Mouse (Mus musculus): ENCODE data around the gene AB124611.
A peak's percentile ranks its signal among the peaks of the same experiment; 100 is the strongest.
"Not testable (repeated sequence)": the region's sequence is repeated elsewhere in the genome, so short reads cannot be mapped to it uniquely, and the experiment has no call there.

AB124611 gene

DNA sequence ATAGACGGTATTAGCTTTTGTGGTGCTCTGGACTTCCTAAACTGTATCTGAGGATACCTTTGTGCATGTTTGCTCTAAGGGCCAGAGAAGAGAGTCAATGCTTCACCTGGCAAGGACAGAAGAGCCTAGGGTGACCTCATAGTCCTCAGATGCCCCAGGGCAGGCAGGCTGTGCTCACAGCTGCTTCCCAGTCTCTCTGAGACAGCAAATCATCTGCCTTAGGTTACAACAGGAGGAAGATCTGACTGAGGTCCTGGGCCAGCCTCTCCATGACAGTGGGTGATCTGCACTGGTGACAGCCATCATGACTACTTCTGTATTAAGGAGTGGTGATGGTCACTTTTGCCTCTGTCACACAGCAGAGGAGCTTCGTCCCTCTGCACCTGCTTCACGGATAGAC lies 33.2 kb downstream of the AB124611 start:
- no peak for DNase-seq (ENCODE audit: low spot score in 2 of 2)

DNA sequence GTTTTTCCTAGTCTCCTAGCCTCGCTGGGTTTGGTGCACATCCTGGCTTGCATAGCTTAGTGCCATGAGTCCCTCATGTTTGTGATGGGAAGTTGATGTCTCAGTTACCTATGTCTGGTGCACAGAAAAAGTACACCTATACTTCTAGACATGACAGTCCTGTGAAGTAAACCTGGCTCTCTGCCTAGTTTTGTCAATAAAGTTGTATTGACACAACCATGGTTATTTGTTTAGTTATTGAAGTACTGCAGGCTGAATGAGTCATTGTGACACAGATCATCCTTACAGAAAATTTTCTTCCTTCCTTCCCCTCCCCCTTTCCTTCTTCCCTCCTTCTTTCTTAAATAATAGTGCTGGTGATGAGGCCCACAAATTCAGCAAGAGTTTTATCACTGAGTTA lies 38.4 kb downstream of the AB124611 start:
- no peak for DNase-seq (ENCODE audit: low spot score in 2 of 2)

DNA sequence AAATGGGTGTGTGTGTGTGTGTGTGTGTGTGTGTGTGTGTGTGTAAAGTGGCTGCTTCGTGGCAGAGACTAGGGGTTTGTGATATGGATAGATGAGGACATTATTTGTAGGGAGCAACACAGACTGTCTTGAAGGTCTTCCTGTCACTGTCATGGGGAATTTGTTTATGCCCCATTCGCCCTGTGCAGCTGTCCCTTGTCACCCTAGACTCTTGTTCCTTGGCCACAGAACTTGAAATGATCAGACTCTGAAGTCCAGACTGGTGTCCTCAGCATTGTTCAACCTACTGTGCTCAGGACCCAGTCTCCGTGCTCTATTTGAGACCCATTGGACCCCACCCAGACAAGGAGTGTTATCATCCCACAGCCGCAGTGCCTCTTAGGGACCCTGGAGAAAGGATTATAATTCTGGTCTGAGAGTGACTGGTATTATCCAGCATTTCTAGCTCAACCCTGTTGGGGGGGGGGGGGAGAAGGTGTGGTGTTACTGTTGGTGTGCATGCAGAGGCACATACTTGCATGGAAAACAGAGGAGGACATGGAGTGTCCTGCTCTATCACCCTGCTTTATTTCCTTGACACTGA lies 39.1 kb downstream of the AB124611 start:
- DNase-seq (ENCODE audit: low spot score in 2 of 2), result no peak

DNA sequence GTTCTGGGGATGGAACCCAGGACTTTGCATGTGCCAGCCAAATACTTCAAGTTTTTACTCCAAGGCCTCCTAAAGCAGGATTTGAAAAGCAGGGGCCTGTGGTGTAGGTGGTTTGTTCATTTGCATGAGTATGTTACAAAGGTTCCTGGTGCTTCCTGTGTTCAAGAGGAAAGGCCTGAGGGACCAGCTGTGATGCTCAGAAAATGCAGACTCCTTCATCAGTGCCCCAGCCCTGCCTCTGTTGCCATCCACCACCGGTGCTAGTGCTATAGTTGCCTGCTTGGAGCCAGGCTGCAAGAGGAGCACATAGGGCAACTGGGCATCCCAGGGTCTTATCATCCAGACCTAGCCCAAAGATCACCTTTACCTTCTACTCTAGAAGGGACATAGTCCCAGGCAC lies 40.6 kb downstream of the AB124611 start:
- DNase-seq (ENCODE audit: low spot score in 2 of 2), result no peak

DNA sequence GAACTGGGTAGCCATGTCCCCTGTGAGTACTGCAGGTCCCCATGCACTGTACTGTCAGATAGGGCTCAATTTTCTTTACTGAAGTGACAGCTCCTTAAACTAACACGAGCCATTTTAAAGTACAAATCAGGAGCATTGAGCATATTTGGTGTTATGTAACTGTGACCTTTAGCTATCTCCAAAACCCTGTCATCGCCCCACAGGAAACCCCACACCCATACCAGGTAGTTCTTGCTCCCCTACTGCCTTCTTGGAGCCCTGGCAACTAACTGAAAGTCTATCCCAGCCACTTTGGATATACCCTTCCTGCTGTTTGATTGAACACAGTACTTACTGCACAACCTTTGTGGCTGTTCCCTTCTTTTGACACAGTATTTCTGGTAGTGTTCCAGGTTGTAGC lies 41.1 kb downstream of the AB124611 start:
- DNase-seq (ENCODE audit: low spot score in 2 of 2), result no peak

DNA sequence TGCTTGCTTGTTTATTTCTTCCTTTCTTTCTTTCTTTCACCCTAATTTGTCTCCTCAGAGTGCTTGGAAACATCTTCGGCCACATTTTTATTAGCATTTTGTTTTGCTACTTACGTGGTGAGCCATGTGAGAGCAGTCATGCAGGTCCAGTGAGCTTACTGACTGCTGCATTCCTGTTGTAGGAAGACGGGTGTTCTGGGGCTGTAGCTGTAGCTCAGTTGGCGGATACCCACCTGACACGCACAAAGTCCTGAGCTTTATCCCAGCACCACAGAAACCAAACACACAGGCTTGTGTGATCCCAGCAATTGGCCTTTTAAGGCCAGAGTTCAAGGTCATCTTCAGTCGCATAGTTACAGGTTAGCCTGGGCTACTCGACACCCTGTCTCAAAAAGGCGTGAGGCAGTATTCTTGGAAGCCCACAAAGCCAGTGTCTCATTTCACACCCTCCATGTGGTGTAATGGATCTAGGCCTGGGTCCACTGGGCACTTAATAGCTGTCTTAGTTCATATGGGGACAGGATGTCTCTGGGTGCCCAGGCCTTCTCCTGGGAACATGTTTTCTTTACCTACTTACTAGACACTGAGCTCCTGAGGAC lies 42.8 kb downstream of the AB124611 start:
- no peak for DNase-seq (ENCODE audit: low spot score in 2 of 2)

DNA sequence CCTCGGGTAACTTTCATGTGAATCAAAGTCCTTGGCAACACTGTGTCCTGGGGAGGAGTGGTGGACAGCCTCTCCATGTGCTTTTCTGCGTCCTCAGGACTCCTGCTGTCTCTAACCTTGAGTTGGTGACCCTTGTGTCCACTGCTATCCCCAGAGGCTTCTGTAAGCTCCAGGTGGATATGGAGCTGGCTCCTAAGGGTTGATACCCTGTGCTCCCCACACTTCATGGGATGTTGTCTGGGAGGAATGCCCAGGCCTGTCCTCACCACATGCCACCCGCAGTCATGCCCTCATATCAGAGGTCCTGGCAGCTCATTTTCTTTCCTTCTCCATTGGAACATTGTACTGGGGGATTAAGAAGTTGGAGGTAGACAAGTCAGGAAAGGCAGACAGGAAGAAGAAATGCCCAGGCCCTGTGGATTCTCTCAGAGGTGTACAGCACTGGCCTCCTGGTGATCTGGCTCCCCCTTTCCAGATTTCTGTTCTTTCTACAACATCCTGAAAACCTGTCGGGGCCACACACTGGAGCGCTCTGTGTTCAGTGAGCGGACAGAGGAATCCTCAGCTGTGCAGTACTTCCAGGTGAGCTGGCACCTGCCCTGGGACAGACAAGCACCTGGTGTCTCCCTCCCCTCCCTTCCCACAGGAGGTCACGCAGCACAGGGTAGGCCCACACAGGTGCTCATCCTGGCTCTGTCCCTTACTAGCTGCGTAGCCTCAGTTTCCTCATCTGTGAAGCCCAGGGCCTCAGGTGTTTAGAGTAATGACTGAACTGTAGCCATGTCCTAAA lies 48.2 kb downstream of the AB124611 start:
- DNase-seq (ENCODE audit: low spot score in 2 of 2), result no peak

DNA sequence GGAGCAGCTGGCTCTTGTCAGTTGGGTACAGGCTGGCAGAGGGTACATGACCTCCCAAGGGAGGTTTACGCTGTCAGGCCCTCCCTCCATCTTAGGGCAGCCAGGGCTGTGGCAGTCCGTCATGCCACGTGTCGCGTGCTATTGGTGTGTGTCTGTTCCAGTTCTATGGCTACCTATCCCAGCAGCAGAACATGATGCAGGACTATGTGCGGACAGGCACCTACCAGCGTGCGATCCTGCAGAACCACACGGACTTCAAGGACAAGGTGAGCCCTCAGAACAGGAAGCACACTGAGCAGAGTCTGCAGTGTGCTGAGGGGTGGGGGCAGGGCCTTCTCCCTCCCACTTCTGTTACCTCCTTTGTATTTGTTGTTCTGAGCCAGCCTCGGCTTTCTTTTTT lies 49.3 kb downstream of the AB124611 start:
- DNase-seq (ENCODE audit: low spot score in 2 of 2), result no peak

DNA sequence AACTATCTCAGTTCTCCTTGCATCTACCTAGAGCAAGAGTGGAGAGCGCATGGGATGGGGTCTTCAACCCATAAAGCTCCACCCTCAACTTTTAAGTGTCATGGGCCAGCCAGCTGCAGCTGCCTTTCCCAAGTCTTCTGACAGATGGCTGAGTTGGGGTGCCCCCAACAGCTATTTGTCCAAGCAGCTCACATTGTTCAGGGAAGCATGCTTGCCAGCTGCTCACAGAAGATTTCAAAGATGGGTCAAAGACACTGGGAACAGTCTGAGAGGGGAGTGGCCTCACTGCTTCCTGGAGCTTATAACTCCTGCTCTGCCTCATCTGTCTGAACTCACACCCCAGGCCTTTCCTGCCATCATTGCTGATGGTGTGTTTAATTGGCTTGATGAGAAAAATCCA lies 50.3 kb downstream of the AB124611 start:
- no peak for DNase-seq (ENCODE audit: low spot score in 2 of 2)

DNA sequence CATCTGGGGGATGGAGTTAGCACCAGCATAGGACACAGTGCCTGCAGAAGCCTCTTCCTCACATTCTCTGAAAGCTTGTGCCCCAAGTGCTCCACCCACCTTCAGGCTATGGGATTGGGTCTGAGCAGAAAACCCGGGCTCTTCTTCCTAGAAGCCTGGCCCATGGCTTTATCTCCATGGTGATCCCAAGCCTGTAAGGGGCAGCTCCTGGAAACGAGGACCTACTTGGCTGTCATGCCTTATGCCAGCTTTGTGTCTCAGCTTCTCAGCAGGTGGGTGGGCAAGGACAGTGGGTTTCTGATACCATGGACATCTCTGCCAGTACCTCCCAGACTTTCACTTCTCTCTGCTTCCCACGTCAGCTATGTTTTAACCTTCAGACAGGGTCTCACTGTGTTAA lies 52.2 kb downstream of the AB124611 start:
- no peak for DNase-seq (ENCODE audit: low spot score in 2 of 2)

DNA sequence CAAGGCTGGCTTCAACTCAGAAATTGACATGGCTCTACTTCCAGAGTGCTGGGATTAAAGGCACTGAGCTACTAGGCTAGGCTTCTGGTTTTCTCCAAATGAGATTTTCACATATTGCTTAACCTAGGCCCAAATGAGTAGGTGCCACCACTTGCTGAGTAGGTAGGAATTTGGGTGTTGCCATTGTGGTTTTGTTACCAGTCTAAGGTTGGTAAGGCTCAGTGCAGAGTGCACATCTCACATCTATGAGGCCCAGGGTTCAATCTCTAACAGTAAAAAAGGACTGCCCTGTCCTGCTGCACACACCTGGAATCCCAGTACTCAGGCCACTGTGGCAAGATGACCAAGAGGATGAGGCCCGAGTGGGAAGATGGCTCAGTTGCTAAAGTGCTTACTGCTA lies 59.4 kb downstream of the AB124611 start:
- no peak for DNase-seq (ENCODE audit: low spot score in 2 of 2)

DNA sequence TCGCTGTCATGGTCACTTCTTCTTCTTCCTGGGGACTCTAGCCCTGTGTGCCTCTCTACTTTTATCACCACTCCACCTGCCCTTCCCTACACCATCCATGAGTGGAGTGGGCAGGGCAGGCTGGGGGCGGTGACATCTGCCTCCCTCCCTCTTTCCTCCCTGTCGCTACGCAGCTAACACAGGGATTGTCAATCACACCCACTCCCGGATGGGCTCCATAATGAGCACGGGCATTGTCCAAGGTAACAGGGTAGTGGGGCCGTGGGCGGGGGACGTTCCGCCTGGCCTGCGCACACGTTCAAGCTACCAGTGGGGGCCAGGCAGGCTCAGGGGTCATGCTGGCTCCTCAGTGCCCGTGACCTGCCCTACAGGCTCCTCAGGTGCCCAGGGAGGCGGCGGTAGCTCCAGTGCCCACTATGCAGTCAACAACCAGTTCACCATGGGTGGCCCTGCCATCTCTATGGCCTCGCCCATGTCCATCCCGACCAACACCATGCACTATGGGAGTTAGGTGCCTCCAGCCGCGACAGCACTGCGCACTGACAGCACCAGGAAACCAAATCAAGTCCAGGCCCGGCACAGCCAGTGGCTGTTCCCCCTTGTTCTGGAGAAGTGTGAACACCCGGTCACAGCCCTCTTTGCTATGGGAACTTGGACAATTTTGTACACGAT lies 61.8 kb downstream of the AB124611 start:
- DNase-seq (ENCODE audit: low spot score in 2 of 2), result no peak

DNA sequence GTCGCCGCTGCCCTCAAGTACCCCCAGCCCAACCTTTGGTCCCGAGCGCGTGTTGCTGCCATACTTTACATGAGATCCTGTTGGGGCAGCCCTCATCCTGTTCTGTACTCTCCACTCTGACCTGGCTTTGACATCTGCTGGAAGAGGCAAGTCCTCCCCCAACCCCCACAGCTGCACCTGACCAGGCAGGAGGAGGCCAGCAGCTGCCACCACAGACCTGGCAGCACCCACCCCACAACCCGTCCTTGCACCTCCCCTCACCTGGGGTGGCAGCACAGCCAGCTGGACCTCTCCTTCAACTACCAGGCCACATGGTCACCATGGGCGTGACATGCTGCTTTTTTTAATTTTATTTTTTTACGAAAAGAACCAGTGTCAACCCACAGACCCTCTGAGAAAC lies 62.4 kb downstream of the AB124611 start:
- DNase-seq (ENCODE audit: low spot score in 2 of 2), result no peak

DNA sequence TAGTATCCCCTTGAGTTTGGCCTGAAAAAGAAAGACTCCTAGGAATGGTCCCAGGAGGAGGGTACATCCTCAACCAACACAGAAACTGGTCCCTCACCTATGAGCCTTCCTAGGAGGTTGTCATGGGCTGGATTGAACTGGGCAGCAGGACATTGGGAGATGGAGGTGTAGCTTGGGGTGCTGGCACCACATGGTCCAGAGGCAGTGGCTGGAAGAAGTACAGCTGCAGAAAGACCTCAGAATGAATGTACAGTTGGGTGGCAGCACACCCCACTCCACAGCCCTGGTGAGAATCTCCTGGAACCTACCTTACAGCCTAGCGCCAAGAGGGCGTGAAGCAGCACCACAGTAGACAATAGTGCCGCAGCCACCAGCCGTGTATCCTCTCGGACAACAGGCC lies 63.6 kb downstream of the AB124611 start:
- no peak for DNase-seq (ENCODE audit: low spot score in 2 of 2)

DNA sequence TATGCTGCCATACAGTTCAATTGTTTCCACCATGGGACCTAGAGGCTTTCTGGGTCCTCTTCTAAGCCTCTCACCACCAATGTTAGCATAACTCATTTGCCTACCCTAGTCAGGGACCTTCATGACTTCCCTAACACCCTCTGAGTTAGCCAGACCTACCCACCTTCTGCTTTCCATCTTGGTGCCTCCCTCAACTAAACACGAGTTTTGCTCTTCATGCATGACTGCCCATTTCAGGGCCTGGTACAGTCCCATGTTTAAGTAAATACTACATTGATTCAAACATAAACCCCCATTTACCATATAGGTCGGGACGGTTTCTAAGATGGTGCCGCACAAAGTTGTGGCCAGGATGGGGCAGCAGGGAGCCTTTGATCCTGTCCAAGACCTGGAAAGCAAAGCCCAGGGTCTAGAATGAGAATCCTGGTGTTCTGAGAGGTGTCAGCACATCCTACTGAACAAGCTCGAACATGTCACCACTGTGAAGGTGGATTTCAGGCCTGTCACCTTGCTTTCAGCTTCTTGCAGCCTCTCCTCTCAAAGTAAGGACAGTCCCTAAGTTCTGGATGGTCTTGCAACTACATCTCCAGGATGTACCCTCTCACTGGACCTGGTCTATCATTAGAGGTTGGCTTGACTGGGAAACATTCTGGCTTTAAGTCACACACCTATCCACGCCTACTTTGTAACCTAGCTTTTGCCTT lies 65.3 kb downstream of the AB124611 start:
- no peak for DNase-seq (ENCODE audit: low spot score in 2 of 2)

DNA sequence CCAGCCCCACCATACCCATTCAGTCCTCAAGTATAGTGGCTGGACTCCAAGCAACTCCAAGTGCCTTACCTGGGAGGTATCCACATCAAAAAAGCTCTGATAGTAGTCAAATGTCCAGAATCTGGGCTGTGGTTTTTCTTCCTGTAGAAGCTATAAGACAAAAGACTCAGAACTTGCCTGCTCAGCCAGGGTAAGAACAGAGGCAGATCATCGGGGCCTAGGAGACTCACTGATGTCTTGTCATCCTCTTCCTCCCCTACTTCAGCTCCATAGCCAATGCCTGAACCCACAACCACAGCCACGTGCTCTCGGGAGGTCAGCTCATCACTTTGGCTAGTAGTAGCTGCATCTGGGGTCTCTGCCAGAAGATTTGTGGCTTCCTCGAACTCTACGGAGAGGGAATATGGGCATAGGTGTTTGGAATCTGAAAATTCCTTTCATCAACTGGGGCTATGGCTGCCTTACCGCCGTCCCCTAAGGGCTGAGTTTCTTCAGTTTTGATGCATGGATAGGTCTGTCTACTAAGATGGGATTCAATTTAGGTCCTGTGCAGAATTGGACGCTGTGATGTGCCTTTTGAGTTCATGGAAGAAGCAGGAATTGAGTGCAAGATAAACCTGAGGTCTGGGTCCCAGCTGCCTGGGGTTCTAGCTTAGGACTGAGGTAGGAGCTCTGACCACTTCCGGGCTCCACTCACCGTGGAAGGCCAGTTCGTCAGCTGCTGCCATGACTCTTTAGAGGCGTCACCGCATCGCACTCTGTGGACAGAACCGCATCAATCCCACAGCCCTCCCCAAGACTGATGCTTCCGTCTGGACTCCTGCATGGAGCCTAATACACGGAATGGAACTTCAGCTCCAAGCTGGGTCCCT lies 66.1 kb downstream of the AB124611 start:
- DNase-seq (ENCODE audit: low spot score in 2 of 2), result no peak

DNA sequence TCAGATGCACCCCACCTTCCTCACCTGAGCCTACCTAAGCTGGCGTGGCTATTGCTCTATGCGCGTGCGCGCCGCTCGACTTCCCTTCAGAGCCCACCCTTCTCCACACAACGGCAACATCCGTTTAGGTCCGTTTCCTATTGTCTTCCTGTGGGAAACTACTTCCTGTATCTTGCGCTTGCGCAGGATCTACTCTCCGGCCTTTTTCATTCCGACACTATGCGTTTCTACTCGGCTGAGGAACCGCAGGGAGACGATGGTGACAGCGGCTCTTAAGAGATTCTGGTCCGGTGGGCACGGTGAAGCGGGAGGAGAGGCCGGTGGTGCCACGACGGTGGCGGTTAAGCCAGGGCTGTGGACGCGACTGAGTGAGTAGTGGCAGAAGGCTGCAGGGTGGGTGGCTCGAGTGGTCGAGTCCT lies 66.7 kb downstream of the AB124611 start, which contains the start of the genes Timm29 and Yipf2:
Gene Timm29, plus strand, starts transcription at position 20 of the 419 bp plus-strand sequence.
Gene Yipf2, minus strand, starts transcription at position 126 of the 419 bp plus-strand sequence.
- DNase-seq (ENCODE audit: low spot score in 2 of 2), result peak; percentile 85 to 90

DNA sequence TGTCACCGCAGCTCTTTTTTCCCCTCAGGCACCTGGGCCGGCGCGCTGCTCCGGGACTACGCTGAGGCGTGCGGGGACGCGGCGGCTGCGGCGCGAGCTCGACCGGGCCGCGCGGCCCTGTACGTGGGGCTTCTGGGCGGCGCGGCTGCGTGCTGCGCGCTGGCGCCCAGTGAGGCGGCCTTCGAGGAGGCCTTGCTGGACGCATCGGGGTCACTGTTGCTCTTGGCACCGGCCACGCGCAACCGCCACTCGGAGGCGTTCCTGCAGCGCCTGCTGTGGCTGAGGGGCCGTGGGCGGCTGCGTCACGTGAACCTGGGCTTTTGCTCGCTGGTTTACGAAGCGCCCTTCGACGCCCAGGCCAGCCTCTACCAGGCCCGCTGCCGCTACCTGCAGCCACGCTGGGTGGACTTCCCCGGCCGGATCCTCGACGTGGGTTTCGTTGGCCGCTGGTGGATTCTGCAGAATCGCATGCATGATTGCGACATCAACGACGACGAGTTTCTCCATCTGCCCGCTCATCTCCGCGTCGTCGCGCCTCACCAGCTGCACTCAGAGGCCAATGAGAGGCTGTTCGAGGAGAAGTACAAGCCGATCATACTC lies 67.2 kb downstream of the AB124611 start:
- peak; percentile 47 to 80 for DNase-seq (ENCODE audit: low spot score in 2 of 2)

DNA sequence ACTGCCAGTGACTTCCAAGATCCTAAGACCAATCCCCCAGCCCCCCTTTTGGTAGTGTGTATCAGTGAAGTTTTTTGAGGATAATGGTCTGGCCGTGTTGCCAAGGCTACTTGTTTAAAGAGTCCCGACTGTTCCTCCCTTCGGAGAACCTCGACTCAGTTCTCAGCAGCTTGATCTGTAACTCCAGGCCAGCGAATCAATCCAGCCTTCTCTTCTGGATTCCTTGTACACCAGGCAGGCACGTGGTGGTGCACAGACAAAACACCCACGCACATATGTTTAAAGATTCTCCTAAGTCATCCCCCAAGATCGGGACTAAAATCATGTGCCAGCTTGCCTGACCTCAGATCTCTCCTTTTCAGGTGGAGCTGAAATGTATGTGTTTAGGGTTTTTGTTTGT lies 68.4 kb downstream of the AB124611 start:
- not testable (repeated sequence) for DNase-seq (ENCODE audit: low spot score in 2 of 2)

DNA sequence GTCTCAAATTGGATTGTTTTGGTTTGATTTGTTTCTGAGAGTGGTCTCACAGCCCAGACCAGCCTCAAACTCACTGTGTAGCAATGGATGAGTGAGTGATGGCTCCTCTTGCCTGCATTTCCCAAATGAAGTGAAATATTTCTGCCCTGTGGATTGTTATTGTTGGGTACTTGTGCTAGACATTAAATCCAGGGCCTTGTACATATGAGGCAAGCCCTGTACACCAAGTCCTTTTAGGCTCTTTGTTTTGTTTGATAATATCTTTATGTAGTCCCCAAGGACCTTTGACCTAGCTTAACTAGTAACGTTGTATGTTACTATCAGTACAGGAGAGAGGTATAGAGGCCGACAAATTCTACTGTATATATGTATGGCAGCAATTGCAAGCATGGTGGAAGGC lies 68.9 kb downstream of the AB124611 start:
- DNase-seq (ENCODE audit: low spot score in 2 of 2), result no peak
